Mouse (Mus musculus) kidney, adult 2 months (tissue): Measurements from ENCODE around the gene U90926. TPM values are rescaled to one million over a fixed set of nuclear protein-coding genes. Genes with fewer than 3 reads are reported as not detected.

Experiments
- DNase-seq: peaks from one replicate; pipeline ENCODE4 v3.0.0; 2021
- H3K27ac ChIP-seq: fragments of 200-500 bp; 2 replicates; pipeline ENCODE4 v1.5.1; 2012; ENCODE audit warnings: low read depth, low read length, control low read depth, inconsistent platforms; ENCODE audit not compliant: insufficient read depth
- H3K27me3 ChIP-seq: fragments of 200-500 bp; replicated peaks from 2 replicates; pipeline ENCODE4 v1.6.1; 2012; ENCODE audit warnings: mild to moderate bottlenecking, moderate library complexity, low read length, inconsistent platforms; ENCODE audit not compliant: control insufficient read depth, insufficient read depth
- H3K36me3 ChIP-seq: fragments of 200-500 bp; 2 replicates; pipeline ENCODE4 v1.6.1; 2012; ENCODE audit warnings: mild to moderate bottlenecking, moderate library complexity, low read length, inconsistent platforms; ENCODE audit not compliant: control insufficient read depth, insufficient read depth
- H3K4me1 ChIP-seq: fragments of 200-500 bp; 2 replicates; pipeline ENCODE4 v1.6.1; 2011; ENCODE audit warnings: low read length; ENCODE audit not compliant: control insufficient read depth, insufficient read depth
- H3K4me3 ChIP-seq: fragments of 200-500 bp; 2 replicates; pipeline ENCODE4 v1.5.1; 2011; ENCODE audit warnings: mild to moderate bottlenecking, low read depth, low read length, control low read depth; ENCODE audit not compliant: insufficient read depth
- CTCF ChIP-seq: fragments of 200-500 bp; conservative IDR thresholded peaks from 2 replicates; pipeline ENCODE4 v1.5.1; 2011; ENCODE audit warnings: low read depth, mild to moderate bottlenecking, control low read depth, low read length, moderate library complexity, mixed read lengths; ENCODE audit not compliant: insufficient read depth, insufficient read length
- POLR2A ChIP-seq: fragments of 200-500 bp; IDR thresholded peaks from one replicate; pipeline ENCODE4 v1.6.1; 2011; ENCODE audit warnings: low read depth, low read length, control low read depth
- WGBS: fragments of 180-500 bp; shearing (Covaris S2); methylation state at CpG from one replicate; pipeline ENCODE4 v1.1.7; 2018; 5-methylcytosine and 5-hydroxymethylcytosine counted together
- polyA plus RNA-seq: library from polyadenylated mRNA; depleted of rRNA; stranded (reverse); fragments of >200 nt; gene quantifications from 2 replicates; pipeline ENCODE4 v1.2.3, GENCODE M21; 2012

The U90926 gene
- polyA plus RNA-seq, 1 experiment, result not detected

DNA sequence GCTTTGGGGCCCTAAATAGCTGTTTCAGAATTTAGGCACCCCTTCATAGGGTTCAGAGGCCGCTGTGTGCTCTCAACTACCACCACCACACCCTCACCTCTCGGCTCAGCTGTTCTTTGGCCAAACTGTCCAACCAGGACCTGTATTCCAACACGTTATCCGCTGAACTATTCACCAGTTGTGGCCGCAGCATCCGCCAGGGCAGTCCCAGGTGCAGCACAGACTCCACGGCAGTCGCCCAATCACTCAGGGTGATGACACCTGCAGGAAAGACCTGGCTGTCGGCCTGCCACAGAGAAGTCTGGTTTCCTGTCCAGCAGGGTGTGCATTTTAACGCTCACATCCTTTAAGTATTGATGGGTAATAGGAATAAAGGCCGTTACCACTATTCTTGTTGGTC lies 15.1 kb upstream of the U90926 start:
- H3K27ac ChIP-seq, result no peak overlapping the region
- TF ChIP-seq CTCF (no peak), POLR2A (no peak)

DNA sequence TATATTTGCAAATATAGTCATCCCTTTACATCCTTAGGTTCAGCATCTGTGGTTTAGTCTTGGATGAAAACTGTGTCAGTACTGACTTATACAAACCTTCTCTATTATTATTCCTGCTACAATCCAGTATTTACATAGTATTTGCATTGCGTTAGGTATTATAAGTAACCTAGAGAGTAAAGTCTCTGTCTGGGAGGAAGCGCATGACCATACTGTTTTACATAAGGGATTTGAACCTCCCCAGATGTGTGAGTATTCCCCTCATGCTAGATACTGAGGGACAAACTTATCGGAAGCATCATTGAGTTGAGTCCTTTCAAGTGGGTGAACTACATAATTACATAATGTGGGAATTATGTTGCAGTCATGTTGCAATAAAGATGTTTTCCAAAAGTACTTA lies 14.3 kb upstream of the U90926 start:
- no peak for DNase-seq
- TF ChIP-seq POLR2A (no peak), CTCF (no peak)
- H3K4me1 ChIP-seq, result no peaks in the 10 kb centered on the region
- no peak overlapping the region for H3K4me3 ChIP-seq
- H3K27ac ChIP-seq, result no peak overlapping the region
- H3K27me3 ChIP-seq, result no peaks in the 10 kb centered on the region
- H3K36me3 ChIP-seq, result no peaks in the 10 kb centered on the region
- 95% methylated on average over 3 of the region's 3 CpGs for WGBS

More for the DNA sequence above, 15.1 kb upstream of the U90926 start:
- Histone ChIP-seq H3K4me1 (no peaks in the 10 kb centered on the region), H3K36me3 (no peaks in the 10 kb centered on the region), H3K4me3 (no peak overlapping the region), H3K27me3 (no peaks in the 10 kb centered on the region)
- DNase-seq, result no peak
- 86% methylated on average over 11 of the region's 11 CpGs for WGBS

- DNase-seq, result no peak
- Histone ChIP-seq H3K27me3 (no peaks in the 10 kb centered on the region), H3K36me3 (no peaks in the 10 kb centered on the region), H3K4me3 (no peak overlapping the region), H3K27ac (no peak overlapping the region), H3K4me1 (no peaks in the 10 kb centered on the region)
- 72% methylated on average over 10 of the region's 10 CpGs for WGBS
- TF ChIP-seq POLR2A (no peak), CTCF (no peak)
Measured at GRCm38 (mm10) chr5:92228776-92229175, 13.6 kb upstream of the U90926 start.

DNA sequence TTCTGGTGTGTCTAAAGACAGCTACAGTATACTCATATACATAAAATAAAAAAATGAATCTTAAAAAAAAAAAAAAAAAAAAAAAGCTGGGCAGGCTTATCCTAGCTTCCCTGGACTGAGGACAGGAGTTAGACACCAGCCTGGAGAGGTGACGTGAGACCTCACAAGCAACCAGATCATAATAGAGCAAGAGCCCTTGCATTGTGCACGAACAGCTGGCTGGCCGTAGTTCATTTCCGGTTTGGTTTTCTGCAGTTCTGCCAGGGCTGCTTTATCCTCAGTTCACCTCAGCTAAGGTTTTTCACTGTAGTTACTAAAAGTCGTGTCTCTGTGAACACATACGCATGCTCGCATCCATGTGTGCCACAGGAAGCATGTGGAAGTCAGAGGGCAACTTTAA lies 12.6 kb upstream of the U90926 start:
- WGBS, result 75% methylated on average over 7 of the region's 7 CpGs
- no peak overlapping the region for H3K4me3 ChIP-seq
- no peaks in the 10 kb centered on the region for H3K36me3 ChIP-seq
- TF ChIP-seq POLR2A (no peak), CTCF (no peak)
- no peak for DNase-seq
- no peaks in the 10 kb centered on the region for H3K4me1 ChIP-seq
- no peak overlapping the region for H3K27ac ChIP-seq
- no peaks in the 10 kb centered on the region for H3K27me3 ChIP-seq

- H3K27me3 ChIP-seq, result no peaks in the 10 kb centered on the region
- TF ChIP-seq CTCF (no peak), POLR2A (no peak)
- H3K36me3 ChIP-seq, result no peaks in the 10 kb centered on the region
- WGBS, result 66% methylated on average over 8 of the region's 8 CpGs
- peak overlapping the region; percentile 41 for H3K27ac ChIP-seq
- no peak overlapping the region for H3K4me3 ChIP-seq
- peak; percentile 56 for DNase-seq
- no peaks in the 10 kb centered on the region for H3K4me1 ChIP-seq
Measured at GRCm38 (mm10) chr5:92220287-92220902, 5.2 kb upstream of the U90926 start.

- H3K36me3 ChIP-seq, result no peaks in the 10 kb centered on the region
- no peaks in the 10 kb centered on the region for H3K4me1 ChIP-seq
- peak overlapping the region; percentile 41; the same call in 1 of the 2 replicates for H3K27ac ChIP-seq
- peak; percentile 26 for DNase-seq
- H3K4me3 ChIP-seq, result no peak overlapping the region
- 56% methylated on average over 6 of the region's 6 CpGs for WGBS
- TF ChIP-seq CTCF, result no peak
- H3K27me3 ChIP-seq, result no peaks in the 10 kb centered on the region
Measured at GRCm38 (mm10) chr5:92219826-92220225, 4.6 kb upstream of the U90926 start.

DNA sequence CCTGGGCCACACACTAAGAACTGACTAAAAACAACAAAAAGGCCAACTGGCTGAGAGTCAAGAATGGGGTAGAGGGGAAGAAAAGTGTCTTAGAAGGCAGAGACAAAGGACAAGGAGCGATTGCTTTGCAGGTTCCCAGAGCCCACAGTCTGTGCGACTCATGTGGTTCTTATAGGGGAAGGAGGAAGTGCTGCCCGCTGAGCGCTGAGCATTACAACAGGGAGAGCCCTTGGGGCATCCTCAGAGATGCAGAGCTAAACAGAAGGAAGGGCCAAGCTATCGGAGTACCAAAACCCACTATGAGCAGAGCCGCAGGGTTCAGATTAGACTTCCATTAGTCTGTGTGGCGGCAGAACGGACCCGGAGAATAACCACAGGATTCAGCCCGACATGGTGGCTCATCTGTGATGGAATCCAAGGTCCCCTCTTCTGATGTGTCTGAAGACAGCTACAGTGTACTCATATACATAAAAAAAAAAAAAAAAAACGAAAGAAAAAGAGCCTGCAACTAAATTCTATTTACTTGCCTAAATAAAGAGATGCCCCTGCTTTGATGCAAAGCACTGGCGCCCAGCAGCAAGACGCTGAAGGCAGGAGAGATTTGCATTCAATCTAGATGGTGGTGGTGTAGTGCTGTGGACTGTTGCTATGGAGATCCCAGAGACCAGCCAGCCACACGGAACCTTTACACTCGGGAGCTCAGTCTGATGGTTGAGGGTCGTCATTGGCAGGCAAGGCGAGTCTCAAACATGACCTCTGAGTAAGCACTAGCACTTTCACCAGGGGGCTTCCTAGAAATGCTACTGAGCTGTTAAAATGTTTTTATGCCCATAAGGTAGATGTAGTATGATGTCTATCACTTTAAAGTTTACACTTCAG lies 3.9 kb upstream of the U90926 start:
- Histone ChIP-seq H3K36me3 (no peaks in the 10 kb centered on the region), H3K4me3 (no peak overlapping the region), H3K27ac (no peak overlapping the region), H3K27me3 (no peaks in the 10 kb centered on the region), H3K4me1 (no peaks in the 10 kb centered on the region)
- WGBS, result 67% methylated on average over 17 of the region's 17 CpGs
- no peak for TF ChIP-seq POLR2A
- TF ChIP-seq CTCF, result no peak
- DNase-seq, result no peak
